In the genomic region with DNA sequence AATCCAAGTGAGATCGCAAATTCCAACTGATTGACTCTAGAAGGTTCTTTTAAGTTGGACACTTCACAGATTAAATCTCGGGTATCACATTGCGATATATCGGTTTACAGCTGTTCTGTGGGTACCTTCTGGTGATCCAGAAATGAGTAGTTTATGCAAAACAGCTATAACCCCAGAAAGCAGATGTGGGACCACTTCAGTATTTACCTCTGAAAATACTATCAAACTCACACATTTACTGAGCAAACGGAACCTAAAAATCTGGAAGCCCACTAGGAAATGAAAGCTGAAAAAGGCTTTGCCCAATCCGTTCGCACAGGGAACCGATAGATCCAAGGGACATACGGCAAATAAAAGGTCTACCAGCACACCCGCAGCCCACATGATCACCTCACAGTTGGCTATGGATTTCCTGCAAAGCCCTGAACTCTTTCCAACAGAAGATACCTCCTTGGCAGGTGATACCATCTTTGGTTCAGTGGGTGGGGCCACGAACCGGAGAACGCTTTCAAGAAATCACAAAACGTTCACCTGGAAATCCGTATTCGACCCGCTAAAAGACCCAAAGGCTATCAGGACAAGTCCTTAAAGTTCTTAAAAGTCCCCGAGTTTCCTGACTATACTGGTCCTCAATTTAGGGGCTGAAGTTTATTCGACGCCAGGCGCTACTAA, we compare ENCODE assay signal across 8 mouse cellular contexts. TPM values are rescaled to one million over a fixed set of nuclear protein-coding genes. Genes with fewer than 3 reads are reported as not detected.
A peak's percentile ranks its signal among the peaks of the same experiment; 100 is the strongest.
DNase-seq lines count a peak whose midpoint lies in the region; ATAC-seq and TF ChIP-seq lines count a peak whose summit lies in the region.

No protein-coding gene starts in this region.

- no peaks in the 10 kb centered on the region for H3K27me3 ChIP-seq in kidney, embryonic 15.5 days
- no peaks in the 10 kb centered on the region for H3K27me3 ChIP-seq in forebrain, postnatal 0 days (ENCODE audit: insufficient read depth, low read length)
- no peaks in the 10 kb centered on the region for H3K27me3 ChIP-seq in liver, embryonic 13.5 days
- no peaks in the 10 kb centered on the region for H3K27me3 ChIP-seq in stomach, postnatal 0 days (ENCODE audit: control insufficient read depth, insufficient read depth, low read length)

- TF ChIP-seq CTCF in bone marrow macrophage, adult 2 months (IDR thresholded peaks at IDR 0.05; ENCODE audit: low read depth, low read length), result no peak
- no peak for TF ChIP-seq CTCF in forebrain, postnatal 0 days (IDR thresholded peaks at IDR 0.05; ENCODE audit: low read depth)
- no peak for TF ChIP-seq CTCF in stomach, postnatal 0 days (IDR thresholded peaks at IDR 0.05; ENCODE audit: low read depth)

- H3K4me1 ChIP-seq in kidney, embryonic 15.5 days, result peaks cover 32% of the 10 kb centered on the region
- peaks cover 13% of the 10 kb centered on the region for H3K4me1 ChIP-seq in bone marrow macrophage, adult 2 months (ENCODE audit: control insufficient read depth, insufficient read depth, low read length)
- H3K4me1 ChIP-seq in forebrain, postnatal 0 days (ENCODE audit: insufficient read depth), result peaks cover 11% of the 10 kb centered on the region
- H3K4me1 ChIP-seq in liver, embryonic 13.5 days (replicated peaks), result peaks cover 64% of the 10 kb centered on the region
- peaks cover 2% of the 10 kb centered on the region; the same call in 1 of the 2 replicates for H3K4me1 ChIP-seq in stomach, postnatal 0 days (replicated peaks; ENCODE audit: control insufficient read depth, insufficient read depth)

- no peak for TF ChIP-seq POLR2A in bone marrow macrophage, adult 2 months (IDR thresholded peaks at IDR 0.05; ENCODE audit: borderline replicate concordance, low read depth, low read length)

- no peaks in the 10 kb centered on the region for H3K36me3 ChIP-seq in kidney, embryonic 15.5 days
- no peaks in the 10 kb centered on the region for H3K36me3 ChIP-seq in forebrain, postnatal 0 days (ENCODE audit: insufficient read depth)
- H3K36me3 ChIP-seq in liver, embryonic 13.5 days, result no peaks in the 10 kb centered on the region
- no peaks in the 10 kb centered on the region for H3K36me3 ChIP-seq in stomach, postnatal 0 days (ENCODE audit: control insufficient read depth, insufficient read depth, low read length)

- peak overlapping the region; percentile 95 for H3K27ac ChIP-seq in kidney, embryonic 15.5 days
- peak overlapping the region; percentile 79 for H3K27ac ChIP-seq in bone marrow macrophage, adult 2 months (ENCODE audit: insufficient read depth, low read depth, low read length)
- H3K27ac ChIP-seq in forebrain, postnatal 0 days (ENCODE audit: low read depth, low read length), result peak overlapping the region; percentile 80; the same call in 1 of the 2 replicates
- H3K27ac ChIP-seq in liver, embryonic 13.5 days, result peak overlapping the region; percentile 93
- H3K27ac ChIP-seq in stomach, postnatal 0 days (replicated peaks), result peak overlapping the region; percentile 97

- TF ChIP-seq EP300 in stomach, postnatal 0 days (optimal IDR thresholded peaks at IDR 0.05), result no peak

- DNase-seq in kidney, postnatal 10 days, result no peak
- no peak for DNase-seq in forebrain, postnatal 0 days
- peak; percentile 22 for DNase-seq in liver, embryonic 13.5 days
- no peak for DNase-seq in stomach, postnatal 0 days (ENCODE audit: low spot score)
- DNase-seq in adrenal gland, postnatal 4 days (ENCODE audit: low spot score in 2 of 2), result no peak
- DNase-seq in layer of hippocampus, postnatal 36 days, result no peak

- no peak for ATAC-seq in kidney, embryonic 15.5 days (replicated peaks; ENCODE audit: low FRiP score)
- no peak for ATAC-seq in forebrain, postnatal 0 days
- ATAC-seq in liver, embryonic 13.5 days (ENCODE audit: low read depth), result no peak
- no peak for ATAC-seq in stomach, postnatal 0 days (ENCODE audit: low FRiP score, low TSS enrichment)

- H3K4me3 ChIP-seq in kidney, embryonic 15.5 days (replicated peaks), result peak overlapping the region; percentile 81
- H3K4me3 ChIP-seq in bone marrow macrophage, adult 2 months (ENCODE audit: insufficient read depth, low read length), result peak overlapping the region; percentile 77
- peak overlapping the region; percentile 70 for H3K4me3 ChIP-seq in forebrain, postnatal 0 days (ENCODE audit: low read depth, low read length)
- H3K4me3 ChIP-seq in liver, embryonic 13.5 days (replicated peaks), result peak overlapping the region; percentile 85
- peak overlapping the region; percentile 74 for H3K4me3 ChIP-seq in stomach, postnatal 0 days (ENCODE audit: low read depth, low read length)

- H3K9ac ChIP-seq in kidney, embryonic 15.5 days, result peak overlapping the region; percentile 66
- peak overlapping the region; percentile 67 for H3K9ac ChIP-seq in forebrain, postnatal 0 days
- peak overlapping the region; percentile 84 for H3K9ac ChIP-seq in liver, embryonic 13.5 days
- H3K9ac ChIP-seq in stomach, postnatal 0 days (ENCODE audit: low read length), result peak overlapping the region; percentile 82

- peak overlapping the region; percentile 90 for H3K4me2 ChIP-seq in kidney, embryonic 15.5 days
- H3K4me2 ChIP-seq in forebrain, postnatal 0 days (ENCODE audit: low read depth), result peak overlapping the region; percentile 83
- H3K4me2 ChIP-seq in liver, embryonic 13.5 days, result peak overlapping the region; percentile 85
- H3K4me2 ChIP-seq in stomach, postnatal 0 days (replicated peaks; ENCODE audit: low read depth), result peak overlapping the region; percentile 71

- 11% methylated on average over 21 of the region's 21 CpGs for WGBS in kidney, embryonic 15.5 days
- WGBS in forebrain, postnatal 0 days, result 16% methylated on average over 21 of the region's 21 CpGs
- WGBS in liver, embryonic 13.5 days (ENCODE audit: insufficient replicate concordance), result 16% methylated on average over 21 of the region's 21 CpGs
- WGBS in stomach, postnatal 0 days, result 10% methylated on average over 21 of the region's 21 CpGs

- H3K9me3 ChIP-seq in kidney, embryonic 15.5 days (replicated peaks), result no peaks in the 10 kb centered on the region
- H3K9me3 ChIP-seq in forebrain, postnatal 0 days (ENCODE audit: low read length), result no peaks in the 10 kb centered on the region
- H3K9me3 ChIP-seq in liver, embryonic 13.5 days (replicated peaks), result no peaks in the 10 kb centered on the region
- H3K9me3 ChIP-seq in stomach, postnatal 0 days (ENCODE audit: control insufficient read depth, low read length), result no peaks in the 10 kb centered on the region

RNA-seq across cellular contexts. Expression of gene Spty2d1, which starts 1.0 kb away (rescaled TPM):
- polyA plus RNA-seq in kidney, embryonic 15.5 days (2015; fragmentation: Nextera tagmentation; extraction: Ambion mirVana), result 18.8 and 19.4 TPM in 2 replicates
- polyA plus RNA-seq in bone marrow macrophage, adult 2 months (2012; ENCODE audit: insufficient read depth, insufficient read length, missing spikeins), result 12.6 and 14.8 TPM in 2 replicates
- total RNA-seq in forebrain, postnatal 0 days (2014; rRNA removed), result 9.5 and 10.9 TPM in 2 replicates
- polyA plus RNA-seq in forebrain, postnatal 0 days (2015; fragmentation: Nextera tagmentation; extraction: Ambion mirVana), result 3.7 and 5.0 TPM in 2 replicates
- 10.6 and 13.1 TPM in 2 replicates for polyA plus RNA-seq in liver, embryonic 13.5 days (2015; fragmentation: Nextera tagmentation; extraction: Ambion mirVana)
- polyA plus RNA-seq in stomach, postnatal 0 days (2015; fragmentation: Nextera tagmentation; extraction: Ambion mirVana), result 11.0 and 11.8 TPM in 2 replicates
- total RNA-seq in adrenal gland, postnatal 4 days (2021), result 10 to 100 TPM; 16.6 to 18.2 TPM
- 10 to 100 TPM; 16.3 to 16.5 TPM for total RNA-seq in layer of hippocampus, postnatal 36 days (2021)

RNA-seq across cellular contexts. Expression of gene Gm9999, which starts 23.9 kb away (rescaled TPM):
- not detected in 2 replicates for polyA plus RNA-seq in kidney, embryonic 15.5 days (2015; fragmentation: Nextera tagmentation; extraction: Ambion mirVana)
- polyA plus RNA-seq in bone marrow macrophage, adult 2 months (2012; ENCODE audit: insufficient read depth, insufficient read length, missing spikeins), result not detected in 2 replicates
- total RNA-seq in forebrain, postnatal 0 days (2014; rRNA removed), result not detected in 2 replicates
- polyA plus RNA-seq in forebrain, postnatal 0 days (2015; fragmentation: Nextera tagmentation; extraction: Ambion mirVana), result not detected in 2 replicates
- not detected in 2 replicates for polyA plus RNA-seq in liver, embryonic 13.5 days (2015; fragmentation: Nextera tagmentation; extraction: Ambion mirVana)
- not detected in 2 replicates for polyA plus RNA-seq in stomach, postnatal 0 days (2015; fragmentation: Nextera tagmentation; extraction: Ambion mirVana)
- not detected for total RNA-seq in adrenal gland, postnatal 4 days (2021)
- total RNA-seq in layer of hippocampus, postnatal 36 days (2021), result not detected

RNA-seq across cellular contexts. Expression of gene Tmem86a, which starts 43.2 kb away (rescaled TPM):
- polyA plus RNA-seq in kidney, embryonic 15.5 days (2015; fragmentation: Nextera tagmentation; extraction: Ambion mirVana), result 28.1 and 30.2 TPM in 2 replicates
- polyA plus RNA-seq in bone marrow macrophage, adult 2 months (2012; ENCODE audit: insufficient read depth, insufficient read length, missing spikeins), result 100 and 103 TPM in 2 replicates
- 9.5 and 12.0 TPM in 2 replicates for total RNA-seq in forebrain, postnatal 0 days (2014; rRNA removed)
- polyA plus RNA-seq in forebrain, postnatal 0 days (2015; fragmentation: Nextera tagmentation; extraction: Ambion mirVana), result 32.9 and 37.3 TPM in 2 replicates
- 23.8 and 23.9 TPM in 2 replicates for polyA plus RNA-seq in liver, embryonic 13.5 days (2015; fragmentation: Nextera tagmentation; extraction: Ambion mirVana)
- polyA plus RNA-seq in stomach, postnatal 0 days (2015; fragmentation: Nextera tagmentation; extraction: Ambion mirVana), result 21.1 and 22.7 TPM in 2 replicates
- 10 to 100 TPM; 35.2 to 42.8 TPM for total RNA-seq in adrenal gland, postnatal 4 days (2021)
- 10 to 100 TPM; 11.9 to 12.5 TPM for total RNA-seq in layer of hippocampus, postnatal 36 days (2021)

RNA-seq across cellular contexts. Expression of gene Uevld, which starts 48.9 kb away (rescaled TPM):
- 11.7 and 12.4 TPM in 2 replicates for polyA plus RNA-seq in kidney, embryonic 15.5 days (2015; fragmentation: Nextera tagmentation; extraction: Ambion mirVana)
- polyA plus RNA-seq in bone marrow macrophage, adult 2 months (2012; ENCODE audit: insufficient read depth, insufficient read length, missing spikeins), result 11.3 and 17.4 TPM in 2 replicates
- 9.2 and 12.0 TPM in 2 replicates for total RNA-seq in forebrain, postnatal 0 days (2014; rRNA removed)
- 3.2 and 4.6 TPM in 2 replicates for polyA plus RNA-seq in forebrain, postnatal 0 days (2015; fragmentation: Nextera tagmentation; extraction: Ambion mirVana)
- polyA plus RNA-seq in liver, embryonic 13.5 days (2015; fragmentation: Nextera tagmentation; extraction: Ambion mirVana), result 5.3 and 6.2 TPM in 2 replicates
- polyA plus RNA-seq in stomach, postnatal 0 days (2015; fragmentation: Nextera tagmentation; extraction: Ambion mirVana), result 6.0 and 6.5 TPM in 2 replicates
- total RNA-seq in adrenal gland, postnatal 4 days (2021), result 10 to 100 TPM; 22.9 to 23.6 TPM
- total RNA-seq in layer of hippocampus, postnatal 36 days (2021), result 10 to 100 TPM; 15.5 to 18.3 TPM
